Mouse (Mus musculus) limb, embryonic 11.5 days (tissue): ENCODE measurements around the gene Fam160a1. TPM values are rescaled to one million over a fixed set of nuclear protein-coding genes. Genes with fewer than 3 reads are reported as not detected.

Experiments used
- ATAC-seq: fragments of 200-750 bp; cut with Nextera tagmentation; 2 replicates; pipeline ENCODE4 v1.8.0; 2017; ENCODE audit warnings: low read depth; ENCODE audit not compliant: insufficient number of reproducible peaks, low FRiP score, low TSS enrichment
- DNase-seq: peaks from one replicate; pipeline ENCODE4 v3.0.0-alpha.2; 2015; ENCODE audit warnings: low spot score
- H3K27ac ChIP-seq: fragments of 300-500 bp; sonication (generic); replicated peaks from 2 replicates; pipeline ENCODE4 v1.5.1; 2014; ENCODE audit warnings: low read depth, mild to moderate bottlenecking, low read length
- H3K27me3 ChIP-seq: fragments of 300-500 bp; sonication (generic); 2 replicates; pipeline ENCODE4 v1.6.1; 2014; ENCODE audit warnings: mild to moderate bottlenecking, low read length, mixed read lengths; ENCODE audit not compliant: control insufficient read depth, insufficient read depth
- H3K36me3 ChIP-seq: fragments of 300-500 bp; sonication (generic); 2 replicates; pipeline ENCODE4 v1.6.1; 2014; ENCODE audit warnings: mild to moderate bottlenecking, low read length, moderate library complexity, mixed read lengths; ENCODE audit not compliant: control insufficient read depth, insufficient read depth
- H3K4me1 ChIP-seq: fragments of 300-500 bp; sonication (generic); 2 replicates; pipeline ENCODE4 v1.6.1; 2014; ENCODE audit warnings: low read length, mixed read lengths; ENCODE audit not compliant: control insufficient read depth, insufficient read depth
- H3K4me2 ChIP-seq: fragments of 300-500 bp; sonication (generic); 2 replicates; pipeline ENCODE4 v1.6.1; 2014; ENCODE audit warnings: low read depth, mild to moderate bottlenecking, moderate library complexity; ENCODE audit not compliant: severe bottlenecking
- H3K4me3 ChIP-seq: fragments of 300-500 bp; sonication (generic); 2 replicates; pipeline ENCODE4 v1.5.1; 2014; ENCODE audit warnings: low read depth, low read length
- H3K9ac ChIP-seq: fragments of 300-500 bp; sonication (generic); 2 replicates; pipeline ENCODE4 v1.6.1; 2014; ENCODE audit warnings: mild to moderate bottlenecking, low read length
- H3K9me3 ChIP-seq: fragments of 300-500 bp; sonication (generic); 2 replicates; pipeline ENCODE4 v1.6.1; 2016; ENCODE audit warnings: low read length; ENCODE audit not compliant: control insufficient read depth
- WGBS: fragments of 180-500 bp; shearing (Covaris S2); extraction: QIAGEN DNeasy Blood & Tissue Kit; methylation state at CpG from one replicate; pipeline ENCODE4 v1.1.7; 2014; 5-methylcytosine and 5-hydroxymethylcytosine counted together
- polyA plus RNA-seq: library from polyadenylated mRNA; unstranded; fragments of >200 nt; fragmentation: Nextera tagmentation; extraction: Ambion mirVana; gene quantifications from 2 replicates; pipeline ENCODE4 v1.2.1, GENCODE M21; 2014

Gene Fam160a1
- polyA plus RNA-seq, 1 experiment from 2014 or later, result 2.1 TPM

DNA sequence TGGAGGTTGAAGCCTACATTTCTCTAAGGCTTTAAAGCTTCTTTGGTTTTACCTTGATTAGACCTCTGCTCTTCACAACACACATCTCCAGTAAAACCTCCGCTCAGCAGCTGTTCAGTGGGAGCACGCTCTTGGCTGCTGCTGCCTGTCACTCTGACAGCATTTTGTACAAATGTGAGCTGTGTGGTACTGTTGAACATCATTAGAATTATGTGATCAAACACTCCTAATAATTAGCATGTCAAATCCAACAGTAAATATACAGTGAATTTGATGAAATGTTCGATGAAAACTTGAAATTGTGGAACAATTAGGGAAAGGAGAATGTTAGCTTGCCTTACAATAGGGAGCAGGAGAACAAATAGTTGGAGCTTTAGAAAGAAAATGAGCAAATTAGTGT, 38.0 kb upstream of the Fam160a1 start:
- H3K4me1 ChIP-seq, result no peaks in the 10 kb centered on the region
- WGBS, result 86% methylated on average over 3 of the region's 3 CpGs
- no peaks in the 10 kb centered on the region for H3K27me3 ChIP-seq
- no peak overlapping the region for H3K9ac ChIP-seq
- H3K4me2 ChIP-seq, result no peak overlapping the region
- H3K36me3 ChIP-seq, result no peaks in the 10 kb centered on the region
- no peak overlapping the region for H3K4me3 ChIP-seq
- ATAC-seq, result no peak
- H3K27ac ChIP-seq, result no peak overlapping the region
- H3K9me3 ChIP-seq, result no peaks in the 10 kb centered on the region
- no peak for DNase-seq

GRCm38 (mm10) chr3:85854143-85854542, 37.1 kb upstream of the Fam160a1 start:
- DNase-seq, result no peak
- Histone ChIP-seq H3K4me2 (no peak overlapping the region), H3K27ac (no peak overlapping the region), H3K9me3 (no peaks in the 10 kb centered on the region), H3K4me3 (no peak overlapping the region), H3K36me3 (no peaks in the 10 kb centered on the region), H3K27me3 (no peaks in the 10 kb centered on the region), H3K9ac (no peak overlapping the region), H3K4me1 (no peaks in the 10 kb centered on the region)
- ATAC-seq, result no peak
- WGBS, result 63% methylated on average over 6 of the region's 6 CpGs

DNA sequence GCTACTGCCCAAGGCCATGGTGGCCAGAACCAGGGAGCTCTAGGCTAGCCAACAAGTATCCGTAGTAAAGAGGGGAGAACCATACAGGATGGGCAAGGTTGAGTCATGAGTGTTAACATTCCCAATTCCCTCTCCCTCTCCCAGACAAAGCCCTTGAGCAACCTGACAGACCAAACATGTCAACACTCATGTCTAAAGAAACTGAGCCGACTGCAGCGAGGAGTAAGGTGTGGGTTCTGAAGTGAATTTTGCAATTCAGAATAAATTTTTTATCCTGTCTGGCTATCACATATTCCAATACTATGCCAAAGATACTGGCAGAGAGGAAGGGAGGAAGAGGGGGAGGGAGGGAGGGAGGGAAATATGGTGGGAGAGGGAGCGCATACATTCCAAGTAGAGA, 36.6 kb upstream of the Fam160a1 start:
- Histone ChIP-seq H3K4me1 (no peaks in the 10 kb centered on the region), H3K4me2 (no peak overlapping the region), H3K27ac (no peak overlapping the region), H3K4me3 (no peak overlapping the region), H3K27me3 (no peaks in the 10 kb centered on the region), H3K9me3 (no peaks in the 10 kb centered on the region), H3K9ac (no peak overlapping the region), H3K36me3 (no peaks in the 10 kb centered on the region)
- ATAC-seq (no peak), DNase-seq (no peak)
- WGBS, result 92% methylated on average over 4 of the region's 4 CpGs

DNA sequence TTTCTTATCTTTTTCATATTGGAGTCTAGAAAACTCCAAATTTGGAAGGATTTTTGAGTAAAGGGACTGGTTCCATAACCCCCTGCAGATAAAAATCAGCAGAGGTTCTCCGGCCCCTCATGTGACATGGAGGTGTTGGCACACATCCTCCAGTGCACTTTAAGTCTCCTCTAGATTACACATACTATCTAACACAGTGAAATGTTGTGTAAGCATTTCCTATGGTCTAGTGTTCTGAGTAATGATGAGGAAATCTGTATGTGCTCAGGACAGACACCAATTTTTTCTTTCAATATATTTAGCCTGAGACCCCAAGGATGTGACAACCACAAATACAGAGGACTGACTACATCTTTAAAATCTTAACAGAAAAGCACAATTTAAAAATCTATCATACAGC, 33.0 kb upstream of the Fam160a1 start:
- no peaks in the 10 kb centered on the region for H3K9me3 ChIP-seq
- no peaks in the 10 kb centered on the region for H3K36me3 ChIP-seq
- H3K4me1 ChIP-seq, result no peaks in the 10 kb centered on the region
- H3K27me3 ChIP-seq, result no peaks in the 10 kb centered on the region
- ATAC-seq, result no peak
- 100% methylated on average over 1 of the region's 1 CpGs for WGBS
- no peak overlapping the region for H3K4me2 ChIP-seq
- H3K4me3 ChIP-seq, result no peak overlapping the region
- no peak for DNase-seq
- H3K27ac ChIP-seq, result no peak overlapping the region
- H3K9ac ChIP-seq, result no peak overlapping the region

DNA sequence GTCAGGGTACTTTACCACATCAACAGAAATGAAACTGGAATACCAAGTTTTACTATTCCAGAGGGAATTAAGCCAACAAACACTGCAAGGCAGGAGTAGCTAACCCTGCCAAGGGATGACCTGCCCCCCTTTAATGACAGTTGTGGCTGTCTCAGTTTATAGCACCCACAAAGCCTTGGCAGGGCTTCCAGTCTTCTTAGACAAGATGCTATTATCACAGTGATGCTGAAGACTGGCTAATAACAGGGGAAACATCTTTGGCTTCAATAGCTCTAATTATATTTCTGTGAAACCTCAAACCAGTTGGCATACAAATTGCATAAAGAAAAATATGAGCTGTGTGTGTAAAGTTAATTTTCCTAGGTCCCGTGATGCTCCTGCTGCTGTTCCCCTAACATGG, 29.2 kb upstream of the Fam160a1 start:
- H3K4me2 ChIP-seq, result no peak overlapping the region
- H3K27ac ChIP-seq, result no peak overlapping the region
- H3K36me3 ChIP-seq, result no peaks in the 10 kb centered on the region
- H3K9ac ChIP-seq, result no peak overlapping the region
- no peak overlapping the region for H3K4me3 ChIP-seq
- H3K9me3 ChIP-seq, result no peaks in the 10 kb centered on the region
- H3K4me1 ChIP-seq, result peaks cover 13% of the 10 kb centered on the region
- no peak for ATAC-seq
- 71% methylated on average over 1 of the region's 1 CpGs for WGBS
- DNase-seq, result no peak
- H3K27me3 ChIP-seq, result no peaks in the 10 kb centered on the region

DNA sequence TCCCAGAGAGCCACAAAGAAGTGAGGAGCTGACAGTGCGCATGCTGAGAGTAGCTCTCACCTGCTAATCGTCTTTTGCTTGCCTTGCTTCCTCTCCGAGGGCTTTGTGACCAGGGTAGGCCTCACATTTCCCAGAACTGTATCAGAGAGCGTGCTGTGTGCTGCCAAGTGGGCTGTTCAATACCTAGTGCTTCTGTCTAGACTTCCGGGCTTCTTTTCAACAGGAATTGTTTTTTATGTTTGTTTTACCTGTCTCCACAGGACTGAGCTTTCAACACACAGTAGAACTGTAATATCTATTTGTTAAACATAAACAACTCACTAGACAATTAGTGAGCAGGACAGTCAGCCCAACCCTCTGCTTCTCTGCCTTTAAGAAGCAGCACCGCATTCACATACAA, 28.2 kb upstream of the Fam160a1 start:
- 85% methylated on average over 6 of the region's 6 CpGs for WGBS
- DNase-seq (no peak), ATAC-seq (no peak)
- Histone ChIP-seq H3K4me3 (no peak overlapping the region), H3K27ac (no peak overlapping the region), H3K27me3 (no peaks in the 10 kb centered on the region), H3K9ac (no peak overlapping the region), H3K4me1 (peaks cover 13% of the 10 kb centered on the region), H3K4me2 (no peak overlapping the region), H3K36me3 (no peaks in the 10 kb centered on the region), H3K9me3 (no peaks in the 10 kb centered on the region)

- Histone ChIP-seq H3K27me3 (no peaks in the 10 kb centered on the region), H3K4me1 (peaks cover 13% of the 10 kb centered on the region), H3K9ac (peak overlapping the region; percentile 23; the same call in 1 of the 2 replicates), H3K4me3 (no peak overlapping the region), H3K9me3 (no peaks in the 10 kb centered on the region), H3K36me3 (no peaks in the 10 kb centered on the region), H3K4me2 (no peak overlapping the region), H3K27ac (0 out of 2 replicates have a peak overlapping the region, but pooled peaks have one; percentile 45)
- no peak for DNase-seq
- ATAC-seq, result no peak
Observed at GRCm38 (mm10) chr3:85842881-85843218, 25.8 kb upstream of the Fam160a1 start.

GRCm38 (mm10) chr3:85842177-85842880, 25.2 kb upstream of the Fam160a1 start:
- no peak for ATAC-seq
- 33% methylated on average over 9 of the region's 9 CpGs for WGBS
- Histone ChIP-seq H3K36me3 (no peaks in the 10 kb centered on the region), H3K9ac (peak overlapping the region; percentile 23), H3K27me3 (no peaks in the 10 kb centered on the region), H3K9me3 (no peaks in the 10 kb centered on the region), H3K4me3 (no peak overlapping the region), H3K4me2 (no peak overlapping the region), H3K4me1 (peaks cover 13% of the 10 kb centered on the region), H3K27ac (peak overlapping the region; percentile 45)
- peak; percentile 36 for DNase-seq
